Mouse (Mus musculus) myocyte (in vitro differentiated cells): ENCODE measurements around the gene Gm3327. TPM values are rescaled to one million over a fixed set of nuclear protein-coding genes. Genes with fewer than 3 reads are reported as not detected.
"Not testable (repeated sequence)": the region's sequence is repeated elsewhere in the genome, so short reads cannot be mapped to it uniquely, and the experiment has no call there.

Source experiments
- H3K27me3 ChIP-seq: one replicate; pipeline ENCODE4 v1.6.1; 2011; ENCODE audit not compliant: control insufficient read depth, insufficient read depth, insufficient read length
- H3K36me3 ChIP-seq: one replicate; pipeline ENCODE4 v1.6.1; 2011; ENCODE audit not compliant: control insufficient read depth, insufficient read depth
- H3K4me2 ChIP-seq: one replicate; pipeline ENCODE4 v1.6.1; 2011; ENCODE audit warnings: low read depth, control low read depth
- H3K4me3 ChIP-seq: one replicate; pipeline ENCODE4 v1.5.1; 2011; ENCODE audit warnings: mild to moderate bottlenecking, control low read depth, moderate library complexity
- H3K79me2 ChIP-seq: one replicate; pipeline ENCODE4 v1.6.1; 2011; ENCODE audit not compliant: control insufficient read depth, insufficient read depth
- H3ac ChIP-seq: one replicate; pipeline ENCODE4 v1.6.1; 2011; ENCODE audit not compliant: control insufficient read depth, insufficient read length
- SRF ChIP-seq: IDR thresholded peaks from one replicate; pipeline ENCODE4 v1.6.1; 2011; ENCODE audit warnings: low read depth; ENCODE audit not compliant: control insufficient read depth, insufficient read length
- polyA plus RNA-seq: library from polyadenylated mRNA; unstranded; fragments of >200 nt; fragmentation: generic; extraction: Trizol; gene quantifications from one replicate; pipeline ENCODE4 v1.2.1, GENCODE M21; 2012; ENCODE audit warnings: missing spikeins

Gm3327 gene
- polyA plus RNA-seq = not detected

DNA sequence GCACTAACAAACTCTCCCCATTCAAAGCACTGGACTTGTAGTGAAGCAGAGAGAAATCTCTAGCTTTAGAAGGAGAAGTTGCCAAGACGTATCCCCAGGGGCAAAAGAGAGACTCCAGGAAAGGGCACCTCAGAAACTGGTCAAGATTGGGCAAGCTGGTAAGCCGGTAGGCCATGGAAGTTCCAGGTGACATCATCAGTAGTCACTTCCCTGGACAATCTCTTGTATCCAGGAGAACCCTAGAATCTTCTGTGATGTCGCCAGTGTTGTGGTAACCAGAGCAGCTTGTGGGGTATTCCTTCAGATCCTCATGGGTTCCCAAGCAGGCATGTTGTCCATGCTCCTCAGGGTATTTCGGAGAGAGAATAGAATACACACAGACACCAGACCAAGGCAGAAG is at the start of gene Gm3327:
Gene Gm3327, plus strand, starts transcription at position 301 of the 400 bp plus-strand sequence.
- H3K36me3 ChIP-seq, H3K27me3 ChIP-seq, H3K4me3 ChIP-seq, H3K4me2 ChIP-seq, H3ac ChIP-seq, H3K79me2 ChIP-seq: not testable (repeated sequence)

DNA sequence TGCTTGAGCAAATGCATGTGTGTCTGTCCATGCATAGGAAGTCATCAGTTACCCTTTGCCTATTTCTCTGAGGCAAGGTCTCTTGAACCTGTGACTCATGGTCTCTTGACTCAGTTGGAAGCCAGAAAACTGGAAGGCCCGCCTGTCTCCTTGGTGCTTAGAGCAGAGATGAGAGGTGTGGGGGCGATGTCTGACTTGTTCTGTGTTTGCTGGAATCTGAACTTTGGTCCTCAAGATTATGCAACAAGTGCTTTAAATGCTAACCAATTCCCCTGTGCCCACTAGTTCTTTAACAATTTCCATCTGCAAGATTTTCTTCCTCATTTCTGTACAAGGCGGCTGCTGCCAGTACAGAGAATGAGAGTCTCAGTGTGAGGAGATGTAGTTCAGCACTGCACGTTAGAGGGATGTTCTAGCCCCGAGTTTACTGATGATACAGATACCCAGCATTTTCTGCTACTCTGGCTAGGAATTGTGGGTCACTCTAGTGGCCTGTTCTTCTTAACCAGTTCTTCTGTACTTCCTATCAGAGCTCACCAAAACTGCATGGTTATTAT is 45.8 kb upstream of the Gm3327 start:
- H3ac ChIP-seq, H3K36me3 ChIP-seq, H3K27me3 ChIP-seq, H3K4me2 ChIP-seq, H3K4me3 ChIP-seq, H3K79me2 ChIP-seq: not testable (repeated sequence)

DNA sequence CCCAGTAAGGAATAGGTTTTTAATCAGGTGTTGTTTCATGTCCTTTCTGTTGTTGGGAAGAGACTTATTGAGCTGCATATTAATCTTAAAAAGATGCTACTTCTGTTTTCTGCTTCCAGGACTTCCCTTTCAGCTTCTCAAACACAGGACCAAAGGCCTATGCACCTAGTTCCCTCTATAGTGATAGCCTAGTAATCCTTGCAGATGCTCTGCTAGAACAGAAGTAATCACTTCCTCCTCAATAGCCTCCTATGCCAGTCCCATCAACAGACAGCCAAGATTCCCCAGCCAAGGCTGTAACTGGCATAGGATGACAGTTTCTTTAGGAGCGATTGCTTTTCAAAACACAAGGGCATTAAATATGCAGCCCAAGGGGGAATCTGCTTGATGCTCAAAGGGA is 37.1 kb upstream of the Gm3327 start:
- H3ac ChIP-seq = not testable (repeated sequence)

GRCm38 (mm10) chr14:44087535-44087934 is 36.1 kb upstream of the Gm3327 start:
- not testable (repeated sequence) for H3K36me3 ChIP-seq, H3K4me3 ChIP-seq, H3ac ChIP-seq, H3K79me2 ChIP-seq, H3K4me2 ChIP-seq, H3K27me3 ChIP-seq

More for the DNA sequence above, 37.1 kb upstream of the Gm3327 start:
- not testable (repeated sequence) for H3K79me2 ChIP-seq, H3K27me3 ChIP-seq, H3K4me2 ChIP-seq, H3K36me3 ChIP-seq, H3K4me3 ChIP-seq

DNA sequence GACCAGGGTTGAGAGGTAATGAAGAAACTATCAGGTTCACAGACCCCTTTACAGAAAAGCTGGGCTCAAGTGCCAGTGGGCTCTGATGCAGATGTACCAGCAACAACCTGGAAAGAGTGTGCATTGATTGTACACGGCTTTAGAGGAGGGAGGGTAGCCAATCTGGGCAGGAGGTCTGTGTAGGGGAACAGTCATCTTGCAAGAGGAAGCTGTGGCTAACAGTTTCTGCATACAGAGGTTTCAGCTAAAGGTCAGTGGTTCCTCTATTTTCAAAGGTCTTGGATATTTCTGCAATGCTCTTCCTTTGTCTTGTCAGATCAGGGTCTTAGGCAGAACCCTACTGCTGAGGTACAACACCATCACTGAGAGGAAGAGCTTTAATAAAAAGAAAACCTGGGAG is 32.1 kb upstream of the Gm3327 start:
- H3K36me3 ChIP-seq, H3K4me3 ChIP-seq, H3K79me2 ChIP-seq, H3K4me2 ChIP-seq, H3K27me3 ChIP-seq, H3ac ChIP-seq: not testable (repeated sequence)

DNA sequence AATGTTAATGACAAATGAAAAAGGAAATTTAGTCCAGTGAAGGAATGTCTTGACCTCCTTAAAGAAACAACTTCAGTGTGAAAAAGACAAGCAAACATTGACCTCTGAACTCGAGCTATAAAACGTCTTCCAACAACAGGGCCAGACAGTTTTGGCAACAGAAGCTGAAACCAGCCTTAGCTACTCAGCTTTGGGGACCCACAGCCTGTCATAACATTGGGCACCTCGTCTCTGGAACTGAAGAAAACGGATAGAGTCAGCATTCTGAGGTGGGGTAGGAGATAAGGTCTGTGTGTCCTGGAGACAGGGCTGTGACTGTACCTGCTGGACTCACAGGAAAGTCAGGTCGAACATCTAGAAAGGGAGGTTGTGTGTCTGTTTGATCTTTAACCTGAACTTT is 29.2 kb upstream of the Gm3327 start:
- H3K79me2 ChIP-seq, H3K4me3 ChIP-seq, H3ac ChIP-seq, H3K36me3 ChIP-seq, H3K4me2 ChIP-seq, H3K27me3 ChIP-seq: not testable (repeated sequence)

DNA sequence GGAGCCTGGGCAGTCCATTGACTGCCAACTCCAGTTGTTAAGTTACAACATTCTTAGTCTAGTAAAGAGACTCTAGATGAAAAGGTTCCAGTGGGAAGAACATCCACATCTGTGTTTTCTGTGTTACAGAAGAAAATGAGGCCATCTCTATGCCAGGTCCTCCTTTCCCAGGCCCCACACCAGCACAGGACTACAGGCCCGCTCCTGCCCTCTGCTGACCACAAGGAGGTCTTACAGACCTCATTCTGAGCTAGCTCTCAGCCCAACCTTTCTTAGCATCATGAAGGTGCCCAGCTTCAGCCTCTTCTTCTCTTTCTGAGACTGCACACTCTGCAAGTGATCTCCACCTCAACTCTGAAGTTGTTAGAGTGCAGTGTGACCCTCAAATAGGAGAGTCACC is 23.6 kb upstream of the Gm3327 start:
- H3K36me3 ChIP-seq, H3K4me3 ChIP-seq, H3K27me3 ChIP-seq, H3K4me2 ChIP-seq, H3K79me2 ChIP-seq, H3ac ChIP-seq: not testable (repeated sequence)

- not testable (repeated sequence) for H3K4me3 ChIP-seq, H3K4me2 ChIP-seq
Measured at GRCm38 (mm10) chr14:44102354-44102753, 21.3 kb upstream of the Gm3327 start, which contains the start of gene Ear2. Gene Ear2, plus strand, starts transcription at chr14:44102654.

GRCm38 (mm10) chr14:44110981-44111380 is 12.7 kb upstream of the Gm3327 start:
- Histone ChIP-seq H3ac (no peak overlapping the region), H3K4me3 (no peak overlapping the region), H3K79me2 (no peaks in the 10 kb centered on the region), H3K36me3 (no peaks in the 10 kb centered on the region), H3K27me3 (no peaks in the 10 kb centered on the region), H3K4me2 (no peak overlapping the region)
- no peak for TF ChIP-seq SRF

More at GRCm38 (mm10) chr14:44102354-44102753, 21.3 kb upstream of the Gm3327 start, which contains the start of gene Ear2:
- H3ac ChIP-seq, H3K79me2 ChIP-seq, H3K27me3 ChIP-seq, H3K36me3 ChIP-seq: not testable (repeated sequence)

Other genes with a start within 250 kb of the Gm3327 start
- not detected for gene Ear1, start 248.3 kb upstream of the Gm3327 start, polyA plus RNA-seq
- not detected for gene Ear10, start 200.3 kb upstream of the Gm3327 start, polyA plus RNA-seq
- 0.30 TPM for gene Gm8113, start 198.5 kb upstream of the Gm3327 start, polyA plus RNA-seq
- gene Ang5, start 166.8 kb upstream of the Gm3327 start, polyA plus RNA-seq = not detected
- gene Ang6, start 121.6 kb upstream of the Gm3327 start, polyA plus RNA-seq = not detected
- gene Ear2, start 21.2 kb upstream of the Gm3327 start, polyA plus RNA-seq = not detected
- not detected for gene Gm8212, start 73.8 kb downstream of the Gm3327 start, polyA plus RNA-seq
- not detected for gene 4930503E14Rik, start 89.4 kb downstream of the Gm3327 start, polyA plus RNA-seq
- gene Gm8220, start 161.7 kb downstream of the Gm3327 start, polyA plus RNA-seq = not detected
- gene Gm5930, start 214.7 kb downstream of the Gm3327 start, polyA plus RNA-seq = not detected
- not detected for gene Gm8229, start 241.5 kb downstream of the Gm3327 start, polyA plus RNA-seq